Mouse (Mus musculus) urinary bladder, adult 18-20 months (tissue): ENCODE measurements around the gene Ric1.
"Not testable (repeated sequence)": the region's sequence is repeated elsewhere in the genome, so short reads cannot be mapped to it uniquely, and the experiment has no call there.

Experiments used
- DNase-seq, 2 experiments: peaks; one replicate each; pipeline ENCODE4 v3.0.0; 2022; ENCODE audit warnings: low spot score in 2 of 2, mixed read lengths in 2 of 2

The Ric1 gene

DNA sequence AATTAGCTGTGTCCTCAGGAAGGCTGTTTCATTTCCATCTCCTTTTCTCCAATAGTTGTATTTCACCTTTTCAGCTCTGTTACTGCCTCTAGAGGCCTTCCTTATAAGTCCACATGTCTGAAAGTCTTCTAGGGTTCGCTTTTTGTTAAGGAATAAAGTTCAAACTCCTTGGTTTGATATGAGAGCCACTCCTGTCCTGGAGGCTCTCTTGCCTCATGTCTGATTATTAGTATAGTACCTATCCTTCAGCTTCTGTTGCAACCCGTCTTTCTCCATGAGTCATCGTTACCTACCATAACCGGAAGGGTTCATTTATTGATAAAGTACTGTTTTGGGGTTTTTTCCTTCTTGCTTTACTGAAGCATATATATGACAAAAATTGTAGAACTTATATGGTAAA lies 5.2 kb downstream of the Ric1 start:
- DNase-seq: no peak

DNA sequence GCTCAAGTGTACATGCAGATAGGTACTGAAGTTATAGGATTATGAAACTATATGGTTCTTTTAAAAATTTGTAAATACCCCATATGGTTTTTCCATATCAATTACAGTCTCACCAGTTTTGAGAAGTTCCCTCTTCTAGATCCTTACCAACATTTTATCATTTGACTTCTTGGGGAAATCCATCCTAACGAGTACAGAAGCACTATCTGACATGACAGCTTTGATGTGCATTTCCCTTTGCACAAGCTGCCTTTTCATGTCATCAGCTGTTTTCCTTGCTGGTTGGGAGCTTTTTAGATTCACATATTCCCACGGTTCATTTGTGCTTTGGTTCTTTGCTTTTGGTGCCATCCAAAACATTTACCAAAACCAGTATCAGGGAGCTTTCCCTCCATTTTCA lies 6.5 kb downstream of the Ric1 start:
- DNase-seq: no peak

DNA sequence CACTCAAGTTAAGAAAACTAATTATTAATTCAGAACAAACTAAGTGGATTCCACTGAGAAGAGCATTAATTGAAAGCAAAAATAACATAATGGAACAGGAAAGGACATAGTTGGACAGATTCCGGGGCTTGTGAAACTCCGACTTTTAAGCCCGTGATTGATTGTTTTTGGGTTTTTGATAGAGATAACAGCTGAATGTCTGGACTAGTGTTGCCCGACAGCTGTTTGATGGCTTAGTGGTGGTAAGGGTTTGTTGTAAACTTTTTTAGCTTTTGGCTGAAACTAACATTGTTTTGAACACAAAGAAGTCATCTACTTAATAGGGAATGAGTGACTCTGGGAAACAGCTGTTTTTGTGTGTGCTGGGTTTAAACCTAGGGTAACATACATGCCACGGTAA lies 11.9 kb downstream of the Ric1 start:
- DNase-seq: no peak

DNA sequence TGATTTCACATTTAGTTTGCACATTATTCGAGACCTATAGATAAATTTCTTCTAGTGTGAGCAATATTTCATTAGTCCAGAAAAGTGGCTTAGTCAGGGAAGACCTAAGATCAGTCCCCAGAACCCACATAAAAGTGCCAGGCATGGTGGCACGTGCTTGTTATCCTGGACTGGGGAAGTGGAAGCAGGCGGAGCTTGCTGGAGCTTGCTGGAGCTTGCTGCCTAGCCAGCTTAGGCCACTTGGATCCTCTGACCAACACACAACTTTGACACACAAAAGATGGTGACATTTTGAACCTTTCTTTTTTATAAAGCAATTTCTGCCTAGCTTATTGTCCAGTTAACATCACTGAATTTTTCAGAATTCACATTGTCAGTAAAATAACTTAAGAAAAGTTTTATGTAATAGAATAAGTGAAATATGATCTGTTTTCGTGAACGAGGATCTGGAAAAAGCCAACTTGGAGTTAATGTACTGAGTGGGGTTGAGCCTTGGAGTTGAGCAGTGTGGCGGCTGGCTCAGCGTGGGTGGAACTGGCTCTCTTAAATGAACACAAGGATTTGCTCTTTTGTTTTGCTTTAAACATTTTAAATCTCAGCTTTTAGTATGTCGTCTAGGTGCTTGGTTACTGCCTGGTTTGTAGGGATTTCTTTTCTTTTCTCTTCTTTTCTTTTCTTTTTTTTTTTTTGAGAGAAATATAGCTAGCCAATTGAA lies 20.3 kb downstream of the Ric1 start:
- no peak for DNase-seq

DNA sequence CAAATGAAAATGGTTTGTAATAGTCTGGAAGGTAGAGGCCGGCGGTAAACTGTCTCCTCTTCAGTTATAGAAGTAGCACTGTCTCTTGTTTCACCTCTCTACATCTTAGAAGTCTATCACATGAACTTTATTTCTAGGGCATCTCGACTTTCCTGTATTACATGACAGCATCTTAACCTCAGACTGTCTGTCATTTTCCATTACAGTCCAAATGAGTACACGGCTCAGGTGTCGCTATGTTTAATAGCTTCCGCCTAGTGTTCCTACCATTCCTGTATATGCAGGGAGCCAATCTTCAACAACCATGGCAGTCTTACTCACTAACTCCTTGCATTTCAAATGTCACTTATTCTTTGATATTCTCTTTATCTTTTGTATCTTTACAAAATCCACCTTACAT lies 21.9 kb downstream of the Ric1 start:
- no peak for DNase-seq

DNA sequence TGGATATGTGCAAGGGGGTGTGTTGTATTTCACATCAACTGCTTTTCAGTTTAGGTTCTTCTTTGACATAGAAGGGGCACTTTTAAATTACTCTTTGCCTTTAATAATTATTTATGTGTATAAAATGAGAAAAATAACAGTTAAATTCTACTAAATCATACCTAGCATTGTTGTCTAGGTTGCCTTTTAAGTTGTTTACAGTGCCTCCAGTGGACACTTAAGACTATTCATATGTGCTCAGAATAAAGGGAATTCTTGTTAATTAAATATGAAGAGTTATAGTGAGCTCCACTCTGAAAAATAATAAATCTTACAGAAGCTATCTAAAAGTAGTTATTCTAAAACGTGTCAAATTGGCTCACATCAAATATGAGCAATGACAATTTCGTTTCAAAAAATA lies 28.5 kb downstream of the Ric1 start:
- no peak for DNase-seq

DNA sequence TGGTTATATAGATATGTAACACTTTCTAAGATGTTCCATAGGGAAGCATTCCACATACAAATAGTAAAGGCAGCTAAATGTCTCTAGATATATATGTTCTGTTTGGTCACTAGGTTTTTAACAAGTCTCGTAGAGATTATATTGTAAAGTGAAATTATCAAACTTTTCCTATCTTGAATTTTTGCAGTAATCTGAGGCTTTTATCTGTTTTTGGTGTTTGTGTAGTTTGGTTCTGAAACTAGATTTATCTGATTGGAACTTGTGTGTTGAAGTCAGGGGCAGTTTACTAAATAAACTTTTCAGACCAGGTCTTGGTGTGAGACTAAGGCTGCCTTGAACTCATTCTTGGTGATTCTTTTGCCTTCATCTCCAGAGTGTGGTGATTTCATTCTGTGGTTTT lies 29.0 kb downstream of the Ric1 start:
- DNase-seq: no peak

DNA sequence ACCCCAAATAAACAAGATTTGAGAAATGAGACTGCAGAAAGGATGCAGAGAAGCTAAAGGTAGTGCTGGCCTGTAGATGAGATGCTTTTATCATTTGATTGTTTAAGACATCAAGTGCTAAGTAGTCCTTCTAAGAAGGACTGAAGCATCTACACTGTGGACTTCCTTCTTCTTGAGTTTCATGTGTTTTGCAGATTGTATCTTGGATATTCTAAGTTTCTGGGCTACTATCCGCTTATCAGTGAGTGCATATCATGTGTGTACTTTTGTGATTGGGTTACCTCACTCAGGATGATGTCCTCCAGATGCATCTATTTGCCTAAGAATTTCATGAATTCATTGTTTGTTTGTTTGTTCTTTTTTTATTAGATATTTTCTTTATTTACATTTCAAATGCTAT lies 29.9 kb downstream of the Ric1 start:
- DNase-seq: not testable (repeated sequence)

DNA sequence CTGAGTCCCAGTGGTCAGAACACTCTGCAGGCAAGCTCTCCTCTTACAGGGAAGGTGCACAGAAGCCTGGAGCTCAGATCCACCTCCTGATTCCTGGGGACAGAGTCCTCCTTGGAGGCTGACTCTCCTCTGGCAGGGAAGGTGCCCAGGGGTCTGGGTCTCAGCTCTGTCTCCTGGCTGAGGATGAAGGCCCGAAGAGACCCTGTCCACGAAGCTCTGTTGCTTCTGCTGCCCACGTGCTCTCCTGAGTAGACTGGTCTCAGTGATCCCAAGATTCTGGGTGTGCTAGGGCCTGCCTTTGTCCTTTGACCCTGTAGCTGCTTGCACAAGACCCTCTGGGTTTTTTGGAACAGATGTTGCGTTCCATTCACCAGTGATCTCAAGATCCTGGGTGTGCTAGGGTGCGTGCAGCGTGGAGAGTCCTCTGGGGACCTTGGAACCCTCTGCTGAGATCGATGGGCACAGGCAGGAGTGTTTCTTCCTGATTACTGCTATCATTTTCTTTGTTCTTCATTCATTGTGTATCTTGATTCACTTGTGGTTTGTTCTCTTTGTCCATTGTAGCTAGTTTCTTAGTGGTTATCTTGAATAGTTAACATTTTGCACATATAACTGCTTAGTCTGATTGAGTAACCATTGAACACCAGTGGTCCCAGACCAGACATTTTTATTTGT lies 35.2 kb downstream of the Ric1 start:
- DNase-seq: not testable (repeated sequence)

DNA sequence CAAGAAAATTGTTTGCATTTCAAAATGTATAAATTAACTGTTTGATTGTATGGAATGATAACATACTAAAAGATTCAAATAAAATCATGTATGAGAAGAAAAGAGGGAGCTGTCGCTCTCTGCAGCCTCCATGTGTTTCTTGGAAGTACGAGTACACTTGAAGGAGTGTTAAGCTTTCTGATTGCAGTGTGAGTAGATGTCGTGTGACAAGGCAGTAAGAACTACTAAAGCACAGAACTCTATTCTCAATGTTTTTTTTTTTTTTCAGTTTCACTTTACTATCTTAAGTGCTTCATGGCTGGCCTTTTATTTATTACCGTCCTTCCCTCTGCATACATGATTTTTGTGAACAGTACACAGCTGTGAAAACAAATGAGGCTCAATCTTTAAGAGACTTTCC lies 40.1 kb downstream of the Ric1 start:
- DNase-seq: no peak

DNA sequence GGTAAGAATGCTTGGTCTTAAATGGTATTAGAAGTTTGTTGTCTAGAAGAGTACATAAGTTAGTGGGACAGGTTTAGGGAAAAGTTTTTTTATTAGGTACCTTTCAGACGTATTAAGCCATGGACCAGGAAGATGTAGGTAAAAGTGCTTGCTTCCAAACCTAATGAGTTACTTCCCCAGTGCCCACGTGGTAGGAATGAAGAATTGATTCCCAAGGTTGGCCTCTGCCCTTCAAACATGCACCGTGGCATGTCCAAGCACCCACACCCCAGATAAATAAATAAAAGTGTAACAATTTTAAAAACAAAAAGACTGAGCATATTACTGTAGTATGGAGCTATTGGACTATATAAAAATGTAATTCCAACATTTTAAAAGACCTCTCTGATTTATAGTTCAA lies 40.5 kb downstream of the Ric1 start:
- no peak for DNase-seq

DNA sequence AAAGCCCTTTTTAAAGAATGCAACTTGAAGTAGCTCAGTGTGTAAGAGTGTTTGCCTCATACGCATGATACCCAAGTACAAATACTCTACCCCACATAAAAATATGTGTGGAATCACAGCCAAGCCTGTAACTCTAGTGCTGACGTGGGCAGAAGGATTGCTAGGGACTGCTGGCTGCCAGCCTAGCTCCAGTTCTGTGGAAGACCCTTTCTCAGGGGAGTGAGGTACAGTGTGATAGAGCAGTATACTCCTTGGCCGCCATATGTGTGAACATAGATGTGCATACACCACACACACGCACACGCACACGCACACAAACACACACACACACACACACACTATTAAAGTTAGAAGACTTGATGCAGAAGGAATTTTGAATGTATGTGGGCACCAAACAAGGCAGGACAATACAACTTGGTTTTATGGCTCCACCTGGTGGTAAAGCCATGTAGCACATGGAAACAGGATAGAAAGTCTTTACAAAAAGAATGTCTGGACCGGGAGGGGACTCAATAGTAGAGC lies 41.2 kb downstream of the Ric1 start:
- no peak for DNase-seq

DNA sequence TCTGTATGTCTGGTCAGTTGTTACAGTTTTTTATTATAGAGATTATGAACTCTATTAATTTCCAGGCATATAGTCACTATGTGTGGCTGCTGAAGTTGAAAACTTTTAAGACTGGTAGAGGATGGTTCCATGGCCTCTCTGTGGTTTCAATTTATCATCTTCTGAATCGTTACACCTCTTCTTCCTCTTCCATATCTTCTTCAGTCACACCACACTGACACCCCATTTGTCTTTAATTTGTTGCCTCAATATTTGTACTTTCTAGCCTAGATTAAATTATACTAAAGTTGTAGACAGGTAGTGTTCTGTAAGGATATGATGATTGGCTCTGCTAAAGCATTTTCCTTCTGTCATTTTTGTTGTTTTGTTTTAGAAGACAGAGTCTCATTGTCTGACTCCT lies 44.4 kb downstream of the Ric1 start:
- no peak for DNase-seq

DNA sequence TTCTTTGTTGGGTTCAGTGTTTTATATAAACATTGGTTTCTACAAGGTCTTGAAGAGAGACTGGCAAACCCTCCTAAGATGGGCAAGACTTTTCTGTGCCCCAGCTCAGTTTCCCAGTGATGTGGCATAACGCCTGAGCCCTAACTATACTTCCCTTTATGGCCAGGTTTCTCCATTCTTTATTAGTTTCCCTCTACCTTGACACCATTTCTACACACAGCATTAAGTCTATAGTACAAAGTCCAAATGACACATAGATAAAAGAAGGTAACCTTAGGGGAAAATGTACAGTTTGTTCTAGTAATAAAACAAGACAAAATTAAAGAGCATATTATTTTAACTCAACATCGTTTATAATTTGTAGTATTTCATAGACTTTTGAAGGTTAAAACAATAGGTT lies 60.4 kb downstream of the Ric1 start:
- DNase-seq: no peak

DNA sequence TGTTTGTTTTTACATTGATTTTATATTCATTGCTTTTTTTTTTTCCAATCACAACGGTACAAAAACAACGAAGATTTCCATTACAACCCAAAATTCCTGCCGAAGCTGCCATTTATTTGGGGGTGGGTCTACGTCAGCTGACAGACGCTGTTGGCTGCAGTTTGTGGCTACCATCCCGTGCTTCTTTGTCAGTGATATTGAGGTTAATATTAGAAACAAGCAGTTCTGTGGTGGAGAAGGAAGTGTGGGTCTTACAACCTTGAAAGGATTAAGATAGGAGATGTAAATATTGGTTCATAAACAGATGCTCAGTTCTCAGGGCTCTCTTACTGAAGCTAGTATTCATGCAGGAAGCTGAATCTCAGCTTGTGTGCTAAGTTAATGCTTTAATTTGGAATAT lies 61.7 kb downstream of the Ric1 start:
- DNase-seq: no peak

DNA sequence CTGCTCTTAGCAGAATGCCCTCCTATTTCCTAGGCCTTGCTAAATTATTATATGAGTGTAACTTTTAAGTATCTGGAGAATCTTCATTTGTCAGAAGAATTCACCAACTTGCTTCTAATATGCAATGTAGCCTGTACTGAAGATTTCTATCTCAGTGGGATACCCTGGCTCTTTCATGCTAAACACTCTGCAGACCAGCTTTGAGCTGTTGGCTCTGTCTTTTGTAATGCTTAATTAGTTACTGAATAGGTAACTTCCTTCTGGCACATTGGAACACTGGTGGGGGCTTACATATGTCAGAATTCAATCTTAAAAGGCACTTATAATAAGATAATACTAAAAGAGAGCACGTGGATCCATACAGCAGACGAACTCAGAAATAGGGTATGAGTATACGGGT lies 71.7 kb downstream of the Ric1 start:
- not testable (repeated sequence) for DNase-seq

DNA sequence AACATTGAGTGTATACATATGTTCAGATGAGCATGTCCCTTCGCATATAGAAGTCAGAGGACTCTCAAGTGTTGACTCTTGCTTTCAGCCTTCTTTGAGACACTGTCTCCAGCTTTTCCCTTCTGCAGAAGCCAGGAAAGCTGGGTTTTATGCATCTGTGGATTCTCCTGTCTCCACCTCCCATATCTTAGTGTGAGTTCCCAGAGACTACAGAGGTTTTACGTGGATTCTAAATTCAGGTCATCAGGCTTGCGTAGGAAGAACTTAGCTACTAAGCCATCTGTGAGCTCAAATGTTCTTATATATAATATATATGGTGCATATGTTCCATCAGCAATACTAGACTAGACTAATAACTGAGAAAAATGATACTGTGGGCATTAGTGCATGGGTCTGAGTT lies 74.2 kb downstream of the Ric1 start:
- DNase-seq: no peak

DNA sequence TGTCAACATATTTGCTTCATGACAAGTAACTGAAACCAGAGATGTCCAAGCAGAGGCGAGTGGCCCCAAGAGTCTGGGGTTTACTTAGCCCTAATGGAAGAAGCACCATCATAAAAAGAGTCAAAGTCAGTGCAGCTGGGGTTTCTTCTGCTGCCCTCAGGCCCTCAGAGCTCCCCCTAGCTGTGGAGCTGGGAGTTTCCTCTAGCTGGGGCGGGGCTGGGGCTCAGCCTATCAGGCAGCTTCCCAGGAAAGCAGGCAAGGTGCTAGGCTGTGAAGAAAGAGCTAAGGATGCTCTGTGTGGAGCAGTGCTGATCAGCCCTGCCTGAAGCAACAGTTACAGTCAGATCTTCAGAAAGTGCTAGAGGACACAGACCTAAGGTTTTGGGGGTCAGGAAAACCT lies 74.9 kb downstream of the Ric1 start:
- no peak for DNase-seq

DNA sequence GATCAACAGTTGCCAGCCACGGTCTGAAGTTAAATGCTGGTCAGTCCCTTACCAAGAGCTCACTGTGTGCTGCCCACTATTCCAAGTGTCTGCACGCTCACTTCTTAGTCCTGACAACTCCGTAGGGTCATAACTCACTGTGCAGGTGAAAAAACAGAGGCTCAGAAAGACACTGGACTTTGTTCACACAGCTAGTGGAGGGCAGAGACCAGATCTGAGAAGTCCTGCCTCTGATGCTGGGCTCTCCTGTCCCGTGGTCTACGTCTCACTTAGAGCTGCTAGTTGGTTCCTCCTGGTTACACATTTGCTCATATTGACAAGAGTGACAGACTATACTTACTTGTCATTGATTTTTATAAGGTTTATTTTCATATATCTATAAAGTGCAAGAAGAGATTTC lies 76.9 kb downstream of the Ric1 start:
- no peak for DNase-seq

DNA sequence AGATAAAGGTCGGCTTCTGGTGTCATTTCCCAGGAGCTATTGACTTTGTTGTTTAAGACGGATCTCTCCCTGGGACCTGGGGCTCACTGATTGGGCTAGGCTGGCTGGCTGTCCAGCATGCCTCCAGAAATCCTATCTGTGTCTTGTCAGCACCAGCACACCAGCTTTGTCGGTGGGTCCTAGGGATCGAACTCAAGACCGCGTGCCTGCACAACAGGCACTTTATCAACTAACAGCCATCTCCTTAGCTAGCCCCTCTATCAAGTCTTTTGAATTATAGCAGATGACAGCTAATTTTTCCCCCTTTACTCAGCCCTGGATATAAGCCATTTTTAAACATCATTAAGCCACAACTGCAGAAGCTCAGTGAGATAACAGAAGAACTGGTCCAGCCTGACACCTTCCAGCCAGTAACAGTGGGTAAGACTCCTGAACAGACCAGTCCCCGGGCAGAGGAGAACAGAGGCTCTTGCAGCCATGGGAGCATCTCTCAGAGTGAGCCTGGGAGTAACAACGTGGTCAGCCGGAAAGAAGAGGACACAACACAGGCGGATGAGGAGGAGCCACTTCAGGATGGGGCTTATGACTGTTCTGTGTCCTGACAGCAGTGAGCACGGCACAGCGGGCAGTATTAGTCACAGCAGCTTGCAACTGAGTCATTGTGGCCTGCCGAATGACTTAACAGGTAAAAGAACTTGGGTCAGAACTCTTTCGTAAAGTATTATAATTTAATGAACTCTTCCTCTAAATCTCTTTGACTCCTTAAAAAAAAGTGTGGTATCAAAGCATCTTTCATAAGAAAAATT lies 81.7 kb downstream of the Ric1 start:
- DNase-seq: no peak

DNA sequence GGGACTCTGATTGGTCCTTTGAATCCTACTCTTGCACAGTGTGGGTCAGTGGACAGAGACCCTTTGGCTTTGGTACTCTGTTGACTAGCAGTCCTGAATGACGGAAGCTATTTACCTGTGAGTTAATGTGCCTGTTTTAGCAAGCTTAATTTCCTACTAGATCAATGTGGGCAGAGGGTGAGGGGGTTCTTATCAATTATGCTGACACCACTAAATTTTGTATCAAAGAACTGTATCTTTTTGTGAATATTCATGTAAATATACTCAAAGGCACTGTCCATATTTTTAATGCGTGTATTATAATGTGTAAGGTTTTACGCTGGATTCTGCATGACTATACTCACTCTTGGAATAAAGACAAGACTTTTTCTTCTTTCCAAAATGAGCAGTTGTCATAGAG lies 82.6 kb downstream of the Ric1 start:
- DNase-seq: no peak

DNA sequence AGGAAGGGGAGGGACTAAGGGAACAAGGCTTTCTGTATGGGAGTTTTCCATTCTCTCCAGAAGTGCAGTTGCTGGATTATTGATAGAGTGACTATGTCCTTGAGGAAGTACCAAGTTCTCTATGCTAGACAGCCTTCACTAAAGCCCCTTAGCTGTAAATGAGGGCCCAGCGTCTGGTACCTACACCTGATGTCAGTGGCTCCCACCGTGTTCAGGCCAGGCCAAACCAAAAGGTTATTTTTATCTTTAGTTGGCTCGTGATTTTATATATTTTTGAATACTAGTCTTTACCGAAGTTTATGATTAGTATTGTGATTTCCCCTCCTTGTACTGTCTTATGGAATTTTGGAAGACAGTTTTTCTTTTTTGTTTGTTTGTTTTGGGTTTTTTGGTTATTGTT lies 85.4 kb downstream of the Ric1 start:
- DNase-seq: no peak

DNA sequence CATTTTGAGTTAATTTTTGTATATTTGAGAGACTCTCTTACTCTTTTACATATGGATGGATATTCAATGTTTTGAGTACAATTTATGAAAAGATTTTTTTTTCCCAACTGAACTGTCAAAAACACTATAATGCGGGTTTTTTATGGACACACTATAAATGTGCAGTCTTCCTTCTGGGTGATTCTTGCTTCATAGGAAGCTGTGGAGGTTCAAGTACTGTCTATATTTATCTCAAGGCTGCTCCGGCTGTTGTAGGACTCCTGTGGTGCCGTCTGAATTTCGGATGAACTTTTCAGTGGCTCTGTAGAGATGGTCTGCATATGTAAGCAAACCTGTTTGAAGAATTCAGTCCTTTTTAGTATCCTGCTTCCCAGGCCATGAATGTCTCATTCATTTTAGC lies 86.1 kb downstream of the Ric1 start:
- no peak for DNase-seq
